Mouse (Mus musculus) thymus, postnatal 36 days (tissue): Measurements from ENCODE around the gene Dlec1.

Experiments used
- DNase-seq, 2 experiments: peaks; one replicate each; pipeline ENCODE4 v3.0.0; 2022; ENCODE audit warnings: mixed read lengths in 2 of 2

Dlec1 gene

GRCm38 (mm10) chr9:119101992-119102782 is at the start of gene Dlec1:
Gene Dlec1 (plus strand): TSS chr9:119102478.
- peak; percentile 58 to 72 for DNase-seq

GRCm38 (mm10) chr9:119053964-119054576 is 48.2 kb upstream of the Dlec1 start:
- no peak for DNase-seq

- DNase-seq = no peak
Observed at GRCm38 (mm10) chr9:119055336-119055735, 46.9 kb upstream of the Dlec1 start.

- DNase-seq = no peak
Observed at GRCm38 (mm10) chr9:119058245-119058644, 44.0 kb upstream of the Dlec1 start.

GRCm38 (mm10) chr9:119060701-119061100 is 41.6 kb upstream of the Dlec1 start:
- DNase-seq = no peak

- peak in 1 of 2 experiments; percentile 18 for DNase-seq
Observed at GRCm38 (mm10) chr9:119063036-119063644, 39.1 kb upstream of the Dlec1 start.

GRCm38 (mm10) chr9:119064296-119064695 is 38.0 kb upstream of the Dlec1 start:
- DNase-seq = no peak

- DNase-seq = peak; percentile 70 to 72
Observed at GRCm38 (mm10) chr9:119067601-119068000, 34.7 kb upstream of the Dlec1 start.

GRCm38 (mm10) chr9:119068266-119068665 is 34.0 kb upstream of the Dlec1 start:
- no peak for DNase-seq

GRCm38 (mm10) chr9:119070173-119070825 is 32.0 kb upstream of the Dlec1 start:
- DNase-seq = no peak

GRCm38 (mm10) chr9:119071786-119072185 is 30.5 kb upstream of the Dlec1 start:
- DNase-seq = no peak

- no peak for DNase-seq
Observed at GRCm38 (mm10) chr9:119073184-119073895, 28.9 kb upstream of the Dlec1 start.

- no peak for DNase-seq
Observed at GRCm38 (mm10) chr9:119075685-119076084, 26.6 kb upstream of the Dlec1 start.

GRCm38 (mm10) chr9:119080040-119080675 is 22.1 kb upstream of the Dlec1 start:
- no peak for DNase-seq

GRCm38 (mm10) chr9:119082039-119082438 is 20.2 kb upstream of the Dlec1 start:
- no peak for DNase-seq

- DNase-seq = no peak
Observed at GRCm38 (mm10) chr9:119082656-119083430, 19.4 kb upstream of the Dlec1 start.

GRCm38 (mm10) chr9:119083966-119084365 is 18.3 kb upstream of the Dlec1 start:
- DNase-seq = no peak

GRCm38 (mm10) chr9:119086451-119086850 is 15.8 kb upstream of the Dlec1 start:
- DNase-seq = no peak

GRCm38 (mm10) chr9:119087309-119087708 is 15.0 kb upstream of the Dlec1 start:
- DNase-seq = no peak

- DNase-seq = peak; percentile 58 to 63
Observed at GRCm38 (mm10) chr9:119088148-119088801, 14.0 kb upstream of the Dlec1 start.

- no peak for DNase-seq
Observed at GRCm38 (mm10) chr9:119089437-119089836, 12.8 kb upstream of the Dlec1 start.
